Mouse (Mus musculus): Measurements from ENCODE around the gene Wdr45b. TPM values are rescaled to one million over a fixed set of nuclear protein-coding genes. Genes with fewer than 3 reads are reported as not detected.
"Not testable (repeated sequence)": the region's sequence is repeated elsewhere in the genome, so short reads cannot be mapped to it uniquely, and the experiment has no call there.

Gene Wdr45b
- total and polyA plus RNA-seq, 3 experiments, result 27.0 to 53.0 (median 43.3) TPM

GRCm38 (mm10) chr11:121347036-121347435, 7.2 kb downstream of the Wdr45b start:
- Histone ChIP-seq H3K9ac (ENCODE audit: insufficient read depth, low read depth) (no peak overlapping the region), H3K4me1 (ENCODE audit: control insufficient read depth in 1 of 2, insufficient read depth in 2 of 2) (peaks cover 2 to 31% of the 10 kb centered on the region in 2 experiments), H3K4me2 (ENCODE audit: insufficient read depth, low read depth, poor library complexity, severe bottlenecking) (no peak overlapping the region), H3K79me2 (replicated peaks; ENCODE audit: control insufficient read depth, extremely low read depth, insufficient read depth, poor library complexity, severe bottlenecking) (peaks cover 44% of the 10 kb centered on the region), H3K27me3 (replicated peaks) (no peaks in the 10 kb centered on the region), H3K27ac (ENCODE audit: insufficient read depth, low read depth) (no peak overlapping the region), H3K4me3 (replicated peaks in 1 of 3; ENCODE audit: low read depth in 2 of 3, low read length in 2 of 3, poor library complexity in 1 of 3) (no peak overlapping the region), H3K9me3 (replicated peaks; ENCODE audit: low read length) (no peaks in the 10 kb centered on the region), H3K36me3 (replicated peaks in 1 of 2; ENCODE audit: control insufficient read depth in 1 of 2, insufficient read depth in 1 of 2, low read length in 1 of 2) (peaks cover 36 to 77% of the 10 kb centered on the region in 2 experiments)
- in situ Hi-C loops (cut with MboI; ENCODE audit: low pct_ligation_motif_present, low pct_unique_long_range_greater_than_20kb, low sequenced_read_pairs), result no loop called here
- DNase-seq (ENCODE audit: extremely low read depth), result no peak
- no peak for TF ChIP-seq TBP (conservative IDR thresholded peaks at IDR 0.05; ENCODE audit: low read depth, low read length)
- TF ChIP-seq HCFC1 (IDR thresholded peaks at IDR 0.05; ENCODE audit: low read depth, low read length), result no peak
- TF ChIP-seq TCF12 (IDR thresholded peaks at IDR 0.05; ENCODE audit: low read depth, low read length), result no peak
- TF ChIP-seq MEF2A (IDR thresholded peaks at IDR 0.05; ENCODE audit: borderline replicate concordance, low read depth, low read length), result no peak
- no peak for TF ChIP-seq ELF1 (IDR thresholded peaks at IDR 0.05; ENCODE audit: low read depth, low read length)
- dilution Hi-C loops (cut with MboI; ENCODE audit: extremely low pct_ligation_motif_present, extremely low pct_unique_long_range_greater_than_20kb, low sequenced_read_pairs), result no loop called here

- Histone ChIP-seq H3K36me3 (replicated peaks in 1 of 2; ENCODE audit: control insufficient read depth in 1 of 2, insufficient read depth in 1 of 2, low read length in 1 of 2) (peaks cover 34 to 68% of the 10 kb centered on the region in 2 experiments), H3K4me1 (ENCODE audit: control insufficient read depth in 1 of 2, insufficient read depth in 2 of 2) (peaks cover 13 to 42% of the 10 kb centered on the region in 2 experiments), H3K79me2 (replicated peaks; ENCODE audit: control insufficient read depth, extremely low read depth, insufficient read depth, poor library complexity, severe bottlenecking) (peaks cover 24% of the 10 kb centered on the region)
- dilution Hi-C loops (cut with MboI; ENCODE audit: extremely low pct_ligation_motif_present, extremely low pct_unique_long_range_greater_than_20kb, low sequenced_read_pairs); H3K4me2 ChIP-seq (ENCODE audit: insufficient read depth, low read depth, poor library complexity, severe bottlenecking); H3K9me3 ChIP-seq (replicated peaks; ENCODE audit: low read length); H3K27me3 ChIP-seq (replicated peaks); H3K27ac ChIP-seq (ENCODE audit: insufficient read depth, low read depth); H3K4me3 ChIP-seq (replicated peaks in 1 of 3; ENCODE audit: low read depth in 2 of 3, low read length in 2 of 3, poor library complexity in 1 of 3); DNase-seq (ENCODE audit: extremely low read depth); H3K9ac ChIP-seq (ENCODE audit: insufficient read depth, low read depth); in situ Hi-C loops (cut with MboI; ENCODE audit: low pct_ligation_motif_present, low pct_unique_long_range_greater_than_20kb, low sequenced_read_pairs): not testable (repeated sequence)
These were observed 11.8 kb downstream of the Wdr45b start for GRCm38 (mm10) chr11:121342423-121342822.

- in situ Hi-C loops (cut with MboI; ENCODE audit: low pct_ligation_motif_present, low pct_unique_long_range_greater_than_20kb, low sequenced_read_pairs) (no loop called here), dilution Hi-C loops (cut with MboI; ENCODE audit: extremely low pct_ligation_motif_present, extremely low pct_unique_long_range_greater_than_20kb, low sequenced_read_pairs) (no loop called here)
- no peaks in the 10 kb centered on the region for H3K9me3 ChIP-seq (replicated peaks; ENCODE audit: low read length)
- peak overlapping the region; percentile 53 for H3K4me2 ChIP-seq (ENCODE audit: insufficient read depth, low read depth, poor library complexity, severe bottlenecking)
- H3K4me3 ChIP-seq (replicated peaks in 1 of 3; ENCODE audit: low read depth in 2 of 3, low read length in 2 of 3, poor library complexity in 1 of 3), result peak overlapping the region in 1 of 3 experiments; percentile 6
- peaks cover 13 to 42% of the 10 kb centered on the region in 2 experiments for H3K4me1 ChIP-seq (ENCODE audit: control insufficient read depth in 1 of 2, insufficient read depth in 2 of 2)
- TF ChIP-seq MXI1 (IDR thresholded peaks at IDR 0.05; ENCODE audit: low read depth, low read length), result no peak
- TF ChIP-seq IRF4 (IDR thresholded peaks at IDR 0.05; ENCODE audit: low read depth, low read length), result 0 out of 2 replicates have a peak, but pooled peaks have one; percentile 9
- peaks cover 30 to 70% of the 10 kb centered on the region in 2 experiments for H3K36me3 ChIP-seq (replicated peaks in 1 of 2; ENCODE audit: control insufficient read depth in 1 of 2, insufficient read depth in 1 of 2, low read length in 1 of 2)
- H3K9ac ChIP-seq (ENCODE audit: insufficient read depth, low read depth), result no peak overlapping the region
- H3K27ac ChIP-seq (ENCODE audit: insufficient read depth, low read depth), result peak overlapping the region; percentile 48
- no peaks in the 10 kb centered on the region for H3K27me3 ChIP-seq (replicated peaks)
- peak; percentile 8 for DNase-seq (ENCODE audit: extremely low read depth)
- peaks cover 22% of the 10 kb centered on the region for H3K79me2 ChIP-seq (replicated peaks; ENCODE audit: control insufficient read depth, extremely low read depth, insufficient read depth, poor library complexity, severe bottlenecking)
These were observed 14.0 kb downstream of the Wdr45b start for GRCm38 (mm10) chr11:121340287-121340686.

Measured in CH12.LX (cell line).